Mouse (Mus musculus): ENCODE results near the gene Med13.
"Not testable (repeated sequence)": the region's sequence is repeated elsewhere in the genome, so short reads cannot be mapped to it uniquely, and the experiment has no call there.

Gene Med13

DNA sequence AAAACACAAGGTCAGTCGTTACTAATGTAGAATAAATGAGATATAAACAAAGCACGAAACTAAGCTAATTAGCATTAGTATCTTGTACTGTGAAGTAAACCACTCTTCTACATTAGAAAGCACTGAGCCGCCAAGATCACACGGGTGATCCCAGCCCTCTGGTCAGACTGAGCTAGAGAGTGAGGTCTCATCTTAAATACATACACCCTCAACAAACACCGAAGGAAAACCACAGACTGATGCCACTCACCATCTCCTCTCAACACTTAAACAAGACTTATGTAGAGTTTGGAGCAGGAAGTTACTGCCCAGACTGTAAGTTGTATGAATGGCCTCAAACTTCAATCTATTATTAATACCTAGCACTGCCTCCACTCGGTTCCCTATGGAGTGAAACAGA is 47.1 kb downstream of the Med13 start:
- no peak for DNase-seq (ENCODE audit: low read depth, low spot score)

- DNase-seq (ENCODE audit: low read depth, low spot score): not testable (repeated sequence)
These were observed 65.2 kb downstream of the Med13 start for GRCm38 (mm10) chr11:86292201-86292600.

- DNase-seq (ENCODE audit: low read depth, low spot score): no peak
These were observed 65.7 kb downstream of the Med13 start for GRCm38 (mm10) chr11:86291714-86292113.

GRCm38 (mm10) chr11:86285729-86286128 is 71.7 kb downstream of the Med13 start:
- DNase-seq (ENCODE audit: low read depth, low spot score): no peak

GRCm38 (mm10) chr11:86278442-86279102 is 78.8 kb downstream of the Med13 start:
- no peak for DNase-seq (ENCODE audit: low read depth, low spot score)

GRCm38 (mm10) chr11:86257460-86258076 is 99.8 kb downstream of the Med13 start, which contains the start of gene Ints2:
TSS of gene Ints2 (minus strand) at chr11:86257575.
- peak; percentile 95 for DNase-seq (ENCODE audit: low read depth, low spot score)

GRCm38 (mm10) chr11:86257054-86257453 is 100.3 kb downstream of the Med13 start:
- no peak for DNase-seq (ENCODE audit: low read depth, low spot score)

DNA sequence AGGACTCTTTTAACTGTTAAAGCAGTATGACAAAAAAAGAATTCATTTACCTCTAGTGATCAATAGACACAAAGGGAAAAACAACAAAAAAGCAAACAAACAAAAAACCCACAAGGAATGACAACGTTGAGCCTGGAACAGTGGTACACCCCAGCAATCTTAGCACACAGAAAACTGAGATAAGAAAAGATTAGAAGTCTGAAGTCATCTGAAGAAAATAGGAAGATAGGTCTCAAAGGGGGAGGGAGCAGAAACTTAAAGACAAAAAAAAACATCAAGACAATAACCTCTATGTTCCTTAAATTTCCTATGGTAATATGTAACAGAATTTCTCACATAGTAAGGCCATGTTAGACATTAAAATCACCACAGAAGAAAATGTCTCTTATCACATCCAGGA is 104.1 kb downstream of the Med13 start:
- no peak for DNase-seq (ENCODE audit: low read depth, low spot score)

DNA sequence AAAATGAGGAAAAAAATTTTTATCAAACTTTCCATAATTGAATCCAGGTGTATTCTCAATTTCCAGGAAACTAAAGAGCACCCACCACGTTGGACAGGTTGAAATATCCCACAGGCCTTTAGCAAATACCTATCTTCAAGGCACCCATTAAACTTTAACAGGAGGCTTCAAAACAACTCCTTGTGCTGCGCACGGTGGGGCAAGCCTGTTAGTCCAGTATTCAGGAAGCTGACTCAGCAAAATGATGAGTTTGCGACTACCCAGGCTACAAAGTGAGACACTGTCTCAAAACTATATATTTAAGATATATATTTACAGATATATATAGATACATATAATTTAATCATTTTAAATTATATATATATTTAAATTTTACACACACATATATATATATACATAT is 125.0 kb downstream of the Med13 start:
- DNase-seq (ENCODE audit: low read depth, low spot score): no peak

DNA sequence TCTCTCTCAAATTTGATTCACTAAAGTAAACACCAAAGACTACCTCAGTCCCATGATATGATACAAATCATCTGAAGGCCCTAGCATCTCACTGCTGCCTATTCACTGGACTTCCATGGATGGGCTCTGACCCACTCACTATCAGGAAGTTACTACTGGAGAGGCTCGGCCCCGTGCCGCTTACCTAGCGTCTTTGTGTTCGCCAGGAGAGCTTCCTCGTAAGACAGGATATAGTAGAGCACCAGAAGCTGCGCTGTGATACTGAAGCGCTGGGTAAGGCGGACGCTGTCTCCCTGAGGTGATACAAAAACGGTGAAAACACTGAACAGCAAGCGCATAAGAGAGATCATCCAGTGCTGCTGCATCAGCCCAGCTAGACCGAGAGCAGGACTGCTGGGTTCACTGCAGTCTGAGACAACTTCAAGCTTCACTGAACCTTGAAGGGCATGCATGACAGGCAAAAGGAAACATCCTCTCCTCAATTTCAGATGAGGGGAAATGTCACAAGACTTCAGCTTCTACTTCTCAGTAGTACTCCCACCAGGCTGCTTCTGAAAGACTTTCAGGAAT is 125.5 kb downstream of the Med13 start:
- DNase-seq (ENCODE audit: low read depth, low spot score): no peak

DNA sequence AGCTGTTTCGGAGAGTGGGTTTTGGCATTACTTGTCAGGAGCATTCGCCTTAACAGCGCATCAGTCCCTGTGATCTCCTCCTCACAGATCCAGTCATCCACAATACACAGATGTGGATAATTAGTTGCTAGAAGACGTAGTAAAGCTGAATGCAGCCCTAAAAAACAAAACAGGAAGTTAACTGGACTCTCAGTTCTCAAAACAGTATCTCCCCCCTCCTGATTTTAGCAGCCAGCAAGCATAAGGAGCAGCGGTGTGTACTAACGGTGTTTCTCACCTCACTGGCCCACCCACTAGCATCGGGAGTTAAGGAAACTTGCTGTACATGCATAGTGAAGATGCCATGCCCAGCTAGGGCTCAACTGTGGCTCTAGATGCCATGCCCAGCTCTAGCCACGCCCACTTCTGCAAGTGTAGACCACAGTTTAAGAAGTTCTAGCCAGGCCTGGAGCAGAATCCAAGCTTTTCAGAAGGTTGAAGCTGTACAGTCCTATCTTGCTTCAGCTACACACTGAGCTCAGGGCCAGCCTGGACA is 130.7 kb downstream of the Med13 start:
- DNase-seq (ENCODE audit: low read depth, low spot score): no peak

GRCm38 (mm10) chr11:86225761-86226160 is 131.6 kb downstream of the Med13 start:
- DNase-seq (ENCODE audit: low read depth, low spot score): no peak

Measured in mesoderm, embryonic 11.5 days (tissue).